19 mouse cellular contexts compared by ENCODE assay signal in genomic region chr6:5433887-5434286, GRCm38 (mm10).
"Had no signal": no experiment of that assay in that cellular context is flagged by ENCODE, and none has a peak within 500 bp of the region (broad histone marks: within the 10 kb centered on the region; RNA-seq: fewer than 3 reads in every experiment).

No protein-coding gene starts in this region.

- H3K4me3 ChIP-seq: kidney, embryonic 15.5 days; limb, embryonic 15.5 days; liver, embryonic 12.5 days; megakaryocyte, embryonic 14.5 days; stomach, embryonic 15.5 days had no signal

- H3K27ac ChIP-seq: kidney, embryonic 15.5 days; limb, embryonic 15.5 days; liver, embryonic 12.5 days; macrophage; stomach, embryonic 15.5 days had no signal

- H3K4me2 ChIP-seq: kidney, embryonic 15.5 days; limb, embryonic 15.5 days; liver, embryonic 12.5 days; lung, embryonic 14.5 days; midbrain, embryonic 11.5 days; stomach, embryonic 15.5 days had no signal

- H3K36me3 ChIP-seq: kidney, embryonic 15.5 days; limb, embryonic 15.5 days; liver, embryonic 12.5 days; stomach, embryonic 15.5 days had no signal

- DNase-seq: kidney, adult 2 months; kidney, postnatal 25 days; layer of hippocampus, adult 9-11 months; layer of hippocampus, postnatal 36 days; lung, embryonic 14.5 days; lung, postnatal 14 days; retina, postnatal 1 day; right cerebral cortex, postnatal 4 days; spleen, adult 18-20 months; thymus, adult 2 months; thymus, postnatal 36 days had no signal

- H3K9me3 ChIP-seq: kidney, embryonic 15.5 days; limb, embryonic 15.5 days; liver, embryonic 12.5 days; megakaryocyte, embryonic 14.5 days; stomach, embryonic 15.5 days had no signal

- H3K27me3 ChIP-seq: kidney, embryonic 15.5 days; limb, embryonic 15.5 days; liver, embryonic 12.5 days; megakaryocyte, embryonic 14.5 days; stomach, embryonic 15.5 days had no signal

- H3K4me1 ChIP-seq: kidney, embryonic 15.5 days; limb, embryonic 15.5 days; liver, embryonic 12.5 days; megakaryocyte, embryonic 14.5 days; stomach, embryonic 15.5 days had no signal

- H3K9ac ChIP-seq: kidney, embryonic 15.5 days; limb, embryonic 15.5 days; liver, embryonic 12.5 days; lung, embryonic 14.5 days; stomach, embryonic 15.5 days had no signal

- ATAC-seq: liver, embryonic 12.5 days; midbrain, embryonic 16.5 days had no signal
